Mouse (Mus musculus) olfactory bulb, adult 2 months (tissue): Measurements from ENCODE around the gene Osbpl8.

Experiments used
- CTCF ChIP-seq: fragments of 200-500 bp; IDR thresholded peaks from 2 replicates; pipeline ENCODE4 v1.5.1; 2012; ENCODE audit warnings: low read depth, mild to moderate bottlenecking, low read length, moderate library complexity; ENCODE audit not compliant: insufficient read depth
- POLR2A ChIP-seq: fragments of 200-500 bp; IDR thresholded peaks from 2 replicates; pipeline ENCODE4 v1.6.1; 2012; ENCODE audit warnings: mild to moderate bottlenecking, low read depth, low read length, moderate library complexity; ENCODE audit not compliant: insufficient read depth

- no peak for TF ChIP-seq POLR2A
- TF ChIP-seq CTCF = no peak
These were observed 70.1 kb downstream of the Osbpl8 start for GRCm38 (mm10) chr10:111234450-111235288.
